Mouse (Mus musculus): ENCODE measurements around the gene Gab1.
A peak's percentile ranks its signal among the peaks of the same experiment; 100 is the strongest.

Gab1 gene

GRCm38 (mm10) chr8:80752429-80752828 is 127.9 kb downstream of the Gab1 start:
- DNase-seq (ENCODE audit: low read depth, low spot score), result no peak

GRCm38 (mm10) chr8:80749091-80749490 is 131.2 kb downstream of the Gab1 start:
- no peak for DNase-seq (ENCODE audit: low read depth, low spot score)

GRCm38 (mm10) chr8:80739932-80740331 is 140.4 kb downstream of the Gab1 start:
- no peak for DNase-seq (ENCODE audit: low read depth, low spot score)

- DNase-seq (ENCODE audit: low read depth, low spot score), result peak; percentile 86
These were observed 141.0 kb downstream of the Gab1 start, which contains the start of gene Smarca5 for GRCm38 (mm10) chr8:80739155-80739924. TSS of gene Smarca5 (minus strand) at chr8:80739497.

GRCm38 (mm10) chr8:80738388-80739154 is 141.7 kb downstream of the Gab1 start:
- DNase-seq (ENCODE audit: low read depth, low spot score), result peak; percentile 31

GRCm38 (mm10) chr8:80738046-80738387 is 142.3 kb downstream of the Gab1 start:
- peak; percentile 40 for DNase-seq (ENCODE audit: low read depth, low spot score)

GRCm38 (mm10) chr8:80732326-80732725 is 148.0 kb downstream of the Gab1 start:
- DNase-seq (ENCODE audit: low read depth, low spot score), result no peak

- DNase-seq (ENCODE audit: low read depth, low spot score), result no peak
These were observed 165.9 kb downstream of the Gab1 start for GRCm38 (mm10) chr8:80714461-80714860.

Data from 3T3-L1 (cell line).